Mouse (Mus musculus) CH12.LX (cell line): ENCODE measurements at regions not wholly inside any gene's neighbourhood (a gene's known extent, or its start where the extent isn't known, plus 50 kb on each side); places are given as distances from the start of the nearest gene placed in this dataset.

Experiments used
- DNase-seq: peaks from one replicate; pipeline ENCODE4 v3.0.0-alpha.2; 2013; ENCODE audit errors: extremely low read depth
- H3K27ac ChIP-seq: 2 replicates; pipeline ENCODE4 v1.5.1; 2012; ENCODE audit warnings: low read depth, mild to moderate bottlenecking, control low read depth, moderate library complexity; ENCODE audit not compliant: insufficient read depth
- H3K27me3 ChIP-seq: replicated peaks from 2 replicates; pipeline ENCODE3; 2012; ENCODE audit warnings: inconsistent platforms
- H3K36me3 ChIP-seq, 2 experiments: replicated peaks in 1 of 2; 2 replicates each; pipeline versions ENCODE3 to v1.6.1; 2012; ENCODE audit warnings: inconsistent platforms in 1 of 2, low read length in 1 of 2, mild to moderate bottlenecking in 1 of 2, mixed read lengths in 1 of 2, moderate library complexity in 1 of 2; ENCODE audit not compliant: control insufficient read depth in 1 of 2, insufficient read depth in 1 of 2
- H3K4me1 ChIP-seq, 2 experiments: 2 replicates each; pipeline ENCODE4 v1.6.1; 2012; ENCODE audit warnings: inconsistent platforms in 1 of 2, moderate library complexity in 1 of 2; ENCODE audit not compliant: insufficient read depth in 2 of 2, control insufficient read depth in 1 of 2
- H3K4me2 ChIP-seq: 2 replicates; pipeline ENCODE4 v1.6.1; 2012; ENCODE audit warnings: low read depth, mild to moderate bottlenecking, control low read depth; ENCODE audit not compliant: poor library complexity, insufficient read depth, severe bottlenecking
- H3K4me3 ChIP-seq, 3 experiments: fragments of 150-350 bp in 1 of 3; sonication (generic) in 1 of 3; replicated peaks in 1 of 3; 2 replicates each; pipeline versions ENCODE3 to v1.5.1; 2011 to 2012; ENCODE audit warnings: low read depth in 2 of 3, low read length in 2 of 3, mild to moderate bottlenecking in 2 of 3, moderate library complexity in 2 of 3, control low read depth in 1 of 3, improper control_type of control experiment in 1 of 3, inconsistent platforms in 1 of 3, mixed read lengths in 1 of 3; ENCODE audit not compliant: poor library complexity in 1 of 3
- H3K79me2 ChIP-seq: replicated peaks from 2 replicates; pipeline ENCODE4 v1.6.1; 2012; ENCODE audit warnings: mild to moderate bottlenecking, moderate library complexity; ENCODE audit not compliant: control insufficient read depth, poor library complexity, insufficient read depth, severe bottlenecking; ENCODE audit errors: extremely low read depth
- H3K9ac ChIP-seq: 2 replicates; pipeline ENCODE4 v1.6.1; 2012; ENCODE audit warnings: low read depth, mild to moderate bottlenecking, control low read depth, moderate library complexity; ENCODE audit not compliant: insufficient read depth
- H3K9me3 ChIP-seq: replicated peaks from 2 replicates; pipeline ENCODE3; 2012; ENCODE audit warnings: low read length, inconsistent platforms, mixed read lengths
- CHD1 ChIP-seq: IDR thresholded peaks from 2 replicates; pipeline ENCODE4 v1.6.1; 2012; ENCODE audit warnings: low read depth, low read length, improper control_type of control experiment, inconsistent platforms
- CHD2 ChIP-seq: IDR thresholded peaks from 2 replicates; pipeline ENCODE4 v1.6.1; 2011; ENCODE audit warnings: low read length, improper control_type of control experiment
- ETS1 ChIP-seq: conservative IDR thresholded peaks from 2 replicates; pipeline ENCODE4 v1.6.1; 2012; ENCODE audit warnings: low read depth, mild to moderate bottlenecking, inconsistent platforms, low read length, improper control_type of control experiment, moderate library complexity
- GABPA ChIP-seq: IDR thresholded peaks from 2 replicates; pipeline ENCODE4 v1.6.1; 2012; ENCODE audit warnings: low read depth, low read length, improper control_type of control experiment, inconsistent platforms; ENCODE audit not compliant: insufficient replicate concordance
- MAFK ChIP-seq: IDR thresholded peaks from 2 replicates; pipeline ENCODE4 v1.6.1; 2011; ENCODE audit warnings: low read length, improper control_type of control experiment; ENCODE audit not compliant: insufficient replicate concordance
- MAX ChIP-seq: IDR thresholded peaks from 2 replicates; pipeline ENCODE4 v1.6.1; 2011; ENCODE audit warnings: low read length, improper control_type of control experiment
- MAZ ChIP-seq: IDR thresholded peaks from 2 replicates; pipeline ENCODE4 v1.6.1; 2012; ENCODE audit warnings: low read depth, mild to moderate bottlenecking, inconsistent platforms, low read length, improper control_type of control experiment, moderate library complexity
- MEF2A ChIP-seq: IDR thresholded peaks from 2 replicates; pipeline ENCODE4 v1.6.1; 2014; ENCODE audit warnings: low read depth, mild to moderate bottlenecking, inconsistent platforms, low read length, improper control_type of control experiment, borderline replicate concordance
- NELFE ChIP-seq: IDR thresholded peaks from 2 replicates; pipeline ENCODE4 v1.6.1; 2011; ENCODE audit warnings: low read depth, low read length, improper control_type of control experiment
- PAX5 ChIP-seq: IDR thresholded peaks from 2 replicates; pipeline ENCODE4 v1.6.1; 2012; ENCODE audit warnings: low read length, inconsistent platforms, mixed read lengths
- POLR2A ChIP-seq: IDR thresholded peaks from 2 replicates; pipeline ENCODE4 v1.6.1; 2011; ENCODE audit warnings: low read depth, mild to moderate bottlenecking, improper control_type of control experiment, low read length
- POLR2AphosphoS2 ChIP-seq: IDR thresholded peaks from 2 replicates; pipeline ENCODE4 v1.6.1; 2011; ENCODE audit warnings: low read depth, low read length, improper control_type of control experiment
- RCOR1 ChIP-seq: conservative IDR thresholded peaks from 2 replicates; pipeline ENCODE4 v1.6.1; 2012; ENCODE audit warnings: low read depth, mild to moderate bottlenecking, inconsistent platforms, low read length, improper control_type of control experiment
- TBP ChIP-seq: conservative IDR thresholded peaks from 2 replicates; pipeline ENCODE4 v1.6.1; 2011; ENCODE audit warnings: low read depth, low read length, improper control_type of control experiment
- TCF12 ChIP-seq: IDR thresholded peaks from 2 replicates; pipeline ENCODE4 v1.6.1; 2014; ENCODE audit warnings: low read depth, mild to moderate bottlenecking, inconsistent platforms, low read length, improper control_type of control experiment
- UBTF ChIP-seq: IDR thresholded peaks from 2 replicates; pipeline ENCODE4 v1.6.1; 2012; ENCODE audit warnings: low read depth, mild to moderate bottlenecking, inconsistent platforms, low read length, improper control_type of control experiment, moderate library complexity
- USF1 ChIP-seq: IDR thresholded peaks from 2 replicates; pipeline ENCODE4 v1.6.1; 2014; ENCODE audit warnings: low read depth, mild to moderate bottlenecking, inconsistent platforms, low read length, improper control_type of control experiment
- USF2 ChIP-seq: conservative IDR thresholded peaks from 2 replicates; pipeline ENCODE4 v1.6.1; 2011; ENCODE audit warnings: low read depth, low read length, improper control_type of control experiment
- ZKSCAN1 ChIP-seq: IDR thresholded peaks from 2 replicates; pipeline ENCODE4 v1.6.1; 2012; ENCODE audit warnings: low read depth, inconsistent platforms, low read length, improper control_type of control experiment, borderline replicate concordance
- ZMIZ1 ChIP-seq: IDR thresholded peaks from 2 replicates; pipeline ENCODE4 v1.6.1; 2012; ENCODE audit warnings: low read depth, mild to moderate bottlenecking, inconsistent platforms, low read length, improper control_type of control experiment
- ZNF384 ChIP-seq: IDR thresholded peaks from 2 replicates; pipeline ENCODE4 v1.6.1; 2012; ENCODE audit warnings: low read depth, low read length, improper control_type of control experiment, inconsistent platforms
- dilution Hi-C: fragments of 300-500 bp; cut with MboI; formaldehyde crosslinking; loops from 2 replicates; pipeline ENCODE4 v1.14.3; 2020; ENCODE audit warnings: low sequenced_read_pairs; ENCODE audit not compliant: extremely low pct_unique_long_range_greater_than_20kb, extremely low pct_ligation_motif_present
- in situ Hi-C: fragments of 300-500 bp; cut with MboI; formaldehyde crosslinking; loops from 3 replicates; pipeline ENCODE4 v1.14.3; 2019; ENCODE audit warnings: low sequenced_read_pairs, low pct_ligation_motif_present, low pct_unique_long_range_greater_than_20kb, mixed read lengths

DNA sequence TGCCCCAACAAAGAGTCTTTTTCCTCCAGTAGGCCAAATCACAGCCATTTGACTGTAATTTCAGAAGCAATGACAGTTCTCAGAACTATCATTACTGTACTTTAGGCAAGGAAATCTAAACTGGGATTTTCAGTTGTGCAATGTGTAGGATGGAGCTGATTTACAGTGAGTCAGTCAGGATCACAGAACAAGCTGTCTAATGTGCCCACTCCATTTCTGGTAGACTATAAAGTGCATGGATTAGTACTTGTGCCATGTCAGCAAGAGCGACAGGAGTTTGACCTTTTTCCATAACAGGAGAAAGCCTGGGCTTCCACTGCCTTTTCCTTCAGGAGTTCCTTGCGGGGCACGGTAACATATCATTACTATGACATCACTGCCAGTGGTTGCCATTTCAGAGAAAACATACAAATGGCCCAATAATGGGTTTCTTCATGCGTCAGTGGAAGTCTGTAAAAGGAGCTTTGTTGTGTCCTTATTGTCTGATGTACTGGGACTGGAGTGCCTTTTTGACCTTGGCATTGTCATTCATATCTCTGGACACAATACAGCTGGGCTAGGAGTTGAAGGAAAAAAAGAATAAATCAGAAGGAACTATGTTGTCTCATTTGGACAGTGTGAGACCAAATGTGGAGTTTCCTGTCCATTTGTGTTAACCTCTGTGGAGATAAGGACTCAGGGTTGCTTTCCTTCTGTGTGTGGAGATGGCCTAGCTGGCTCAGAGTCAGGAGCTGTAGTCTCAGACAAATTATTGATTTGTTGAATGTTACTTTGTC, 271.5 kb upstream of the BC052040 start:
- no peak for TF ChIP-seq TBP
- TF ChIP-seq TCF12: no peak
- TF ChIP-seq MAFK: no peak
- no peak for TF ChIP-seq MAX
- no peak for TF ChIP-seq USF1
- TF ChIP-seq POLR2A: no peak
- TF ChIP-seq PAX5: no peak
- TF ChIP-seq UBTF: no peak
- TF ChIP-seq ZMIZ1: no peak
- no peak for TF ChIP-seq ZKSCAN1
- no peak for TF ChIP-seq MEF2A
- TF ChIP-seq USF2: no peak
- no peak for TF ChIP-seq RCOR1
- dilution Hi-C loops (no loop called here), in situ Hi-C loops (no loop called here)
- Histone ChIP-seq H3K79me2 (no peaks in the 10 kb centered on the region), H3K9ac (no peak overlapping the region), H3K4me2 (no peak overlapping the region), H3K4me3 (no peak overlapping the region), H3K36me3 (no peaks in the 10 kb centered on the region), H3K27me3 (no peaks in the 10 kb centered on the region), H3K27ac (no peak overlapping the region), H3K9me3 (no peaks in the 10 kb centered on the region), H3K4me1 (no peaks in the 10 kb centered on the region)
- no peak for DNase-seq

GRCm38 (mm10) chr2:115318551-115318950, 263.0 kb upstream of the BC052040 start:
- no peak overlapping the region for H3K4me2 ChIP-seq
- no peaks in the 10 kb centered on the region for H3K9me3 ChIP-seq
- in situ Hi-C loops: no loop called here
- no peak overlapping the region for H3K4me3 ChIP-seq
- DNase-seq: no peak
- no peaks in the 10 kb centered on the region for H3K79me2 ChIP-seq
- no peaks in the 10 kb centered on the region for H3K4me1 ChIP-seq
- H3K9ac ChIP-seq: no peak overlapping the region
- no peak overlapping the region for H3K27ac ChIP-seq
- H3K27me3 ChIP-seq: no peaks in the 10 kb centered on the region
- dilution Hi-C loops: no loop called here
- H3K36me3 ChIP-seq: no peaks in the 10 kb centered on the region
- TF ChIP-seq CHD1 (no peak), MAZ (no peak), TBP (no peak), POLR2AphosphoS2 (no peak), CHD2 (no peak), ZNF384 (no peak), NELFE (no peak), GABPA (no peak), ETS1 (no peak), RCOR1 (no peak)
